Mouse (Mus musculus) frontal cortex, postnatal 14 days (tissue): ENCODE measurements around the gene Iqgap1.
A peak's percentile ranks its signal among the peaks of the same experiment; 100 is the strongest.
"Not testable (repeated sequence)": the region's sequence is repeated elsewhere in the genome, so short reads cannot be mapped to it uniquely, and the experiment has no call there.

ENCODE experiments used
- DNase-seq, 2 experiments: peaks; one replicate each; pipeline ENCODE4 v3.0.0; 2022; ENCODE audit warnings: low spot score in 2 of 2

Iqgap1 gene

DNA sequence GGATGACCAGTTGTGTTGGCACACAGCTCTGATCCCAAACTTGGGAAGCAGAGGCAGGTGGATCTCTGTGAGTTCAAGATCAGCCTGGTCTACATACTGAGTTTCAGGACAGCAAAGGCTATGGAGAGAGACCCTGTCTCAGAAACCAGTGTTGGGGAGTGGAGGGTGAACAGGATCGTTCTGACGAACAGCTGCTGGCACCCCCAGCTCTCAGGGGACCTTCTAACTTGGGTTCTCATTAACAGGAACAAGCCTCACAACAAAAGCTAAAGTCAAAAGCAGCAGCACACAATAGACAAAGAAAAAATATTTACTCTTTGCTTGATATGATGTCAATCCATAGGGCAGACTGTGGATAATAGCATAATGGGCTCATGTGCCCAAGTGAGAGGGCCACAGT, 55.3 kb downstream of the Iqgap1 start:
- DNase-seq: no peak

DNA sequence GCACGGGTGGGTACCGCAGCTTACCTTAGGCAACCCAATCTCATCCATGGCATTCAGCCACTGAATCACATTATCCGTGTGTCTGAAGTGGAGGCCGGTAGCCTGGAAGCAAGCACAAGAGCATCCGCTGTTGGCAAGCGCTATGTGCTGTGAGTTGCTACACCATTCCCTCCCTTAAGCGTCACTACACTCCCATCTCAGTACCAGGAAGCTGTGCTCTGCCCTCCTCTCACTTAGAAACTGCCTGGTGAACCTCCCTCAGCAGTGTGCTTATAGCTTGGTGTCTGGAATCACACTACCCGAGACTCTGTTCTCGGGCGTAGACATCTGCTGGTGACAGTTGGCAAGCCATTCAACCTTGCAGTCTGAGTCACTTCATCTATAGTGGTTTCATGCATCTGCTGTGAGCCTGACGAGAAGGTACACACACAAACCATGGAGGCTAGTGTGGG, 58.9 kb downstream of the Iqgap1 start:
- DNase-seq: peak; percentile 46 to 73

DNA sequence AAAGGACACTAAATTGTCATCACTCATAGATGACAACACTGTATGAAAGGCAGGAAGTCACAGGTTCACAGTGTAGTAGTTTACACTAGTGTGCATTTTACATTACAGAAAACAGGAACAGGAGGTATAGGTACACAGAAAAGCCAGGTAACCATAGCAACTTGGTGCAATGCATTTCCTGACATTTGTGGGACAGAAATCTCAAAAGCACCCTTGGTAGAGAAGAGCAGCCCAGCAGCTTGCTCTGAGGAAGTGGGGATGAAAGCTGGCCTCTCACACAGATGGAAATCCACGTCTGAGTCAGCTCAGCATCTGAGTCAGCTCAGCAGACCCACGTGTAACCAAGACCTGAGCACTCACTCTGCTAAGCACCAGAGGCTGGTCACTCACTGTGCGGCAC, 59.7 kb downstream of the Iqgap1 start:
- no peak for DNase-seq

- no peak for DNase-seq
Measured at GRCm38 (mm10) chr7:80763864-80764437, 61.8 kb downstream of the Iqgap1 start.

GRCm38 (mm10) chr7:80762297-80762696, 63.5 kb downstream of the Iqgap1 start:
- no peak for DNase-seq

DNA sequence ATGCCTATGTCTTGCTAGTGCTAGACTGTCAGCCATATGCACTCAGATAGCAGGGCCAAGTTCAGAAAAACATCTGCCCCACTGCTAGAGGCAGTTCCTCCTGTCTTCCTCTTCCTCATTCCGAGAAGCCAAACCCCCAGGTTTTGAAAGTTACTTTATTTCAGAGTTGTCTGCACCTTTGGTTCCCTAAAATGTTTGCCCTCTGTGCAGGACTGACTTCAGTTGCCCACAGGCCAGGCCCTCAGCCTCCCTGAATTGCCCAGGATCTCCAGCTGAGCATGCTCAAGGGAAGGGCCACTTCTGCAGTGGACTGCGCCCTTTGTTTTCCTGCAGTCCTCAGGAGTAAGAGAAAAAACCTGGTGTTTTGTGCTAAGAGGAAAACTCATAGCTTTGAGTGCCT, 71.7 kb downstream of the Iqgap1 start:
- no peak for DNase-seq

DNA sequence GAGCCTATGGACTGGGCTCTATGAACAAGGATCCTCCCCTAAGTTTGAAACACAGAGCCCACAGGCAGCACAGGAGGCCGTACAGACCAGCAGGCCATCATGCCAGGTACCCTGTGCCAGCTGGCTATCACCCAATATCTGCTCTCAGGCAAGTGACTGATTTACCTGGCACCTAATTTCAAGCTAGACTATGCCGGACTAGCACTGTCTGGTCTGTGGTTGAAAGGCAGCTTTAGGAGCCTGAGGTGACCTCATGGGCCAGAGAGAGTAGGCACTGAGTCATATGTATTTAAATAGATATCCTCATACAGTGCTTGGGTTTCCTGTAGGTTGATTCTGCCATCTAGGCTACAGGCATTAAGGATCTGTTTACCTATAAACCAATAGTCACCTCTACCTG, 72.2 kb downstream of the Iqgap1 start:
- no peak for DNase-seq

DNA sequence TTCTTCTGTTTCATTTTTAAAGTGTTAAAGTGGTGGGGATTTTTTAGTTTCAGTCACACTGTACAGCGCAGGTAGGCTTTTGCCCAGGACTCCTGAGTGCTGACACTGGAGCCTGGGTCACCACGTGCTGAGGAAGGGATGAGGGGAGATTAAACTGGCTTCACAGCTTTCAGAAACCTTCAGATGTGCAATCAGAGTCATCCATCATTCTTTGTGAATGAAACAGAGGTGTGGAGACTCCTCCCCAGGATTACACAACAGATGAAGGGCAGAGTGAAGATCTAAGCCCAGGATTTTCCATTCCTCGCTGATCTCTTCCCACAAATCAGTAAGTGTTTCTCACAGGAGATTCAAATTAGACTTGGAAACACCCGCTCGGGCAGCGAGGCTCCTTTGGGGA, 76.2 kb downstream of the Iqgap1 start:
- DNase-seq: no peak

GRCm38 (mm10) chr7:80749109-80749508, 76.7 kb downstream of the Iqgap1 start:
- DNase-seq: not testable (repeated sequence)

- no peak for DNase-seq
Measured at GRCm38 (mm10) chr7:80747371-80747770, 78.4 kb downstream of the Iqgap1 start.

DNA sequence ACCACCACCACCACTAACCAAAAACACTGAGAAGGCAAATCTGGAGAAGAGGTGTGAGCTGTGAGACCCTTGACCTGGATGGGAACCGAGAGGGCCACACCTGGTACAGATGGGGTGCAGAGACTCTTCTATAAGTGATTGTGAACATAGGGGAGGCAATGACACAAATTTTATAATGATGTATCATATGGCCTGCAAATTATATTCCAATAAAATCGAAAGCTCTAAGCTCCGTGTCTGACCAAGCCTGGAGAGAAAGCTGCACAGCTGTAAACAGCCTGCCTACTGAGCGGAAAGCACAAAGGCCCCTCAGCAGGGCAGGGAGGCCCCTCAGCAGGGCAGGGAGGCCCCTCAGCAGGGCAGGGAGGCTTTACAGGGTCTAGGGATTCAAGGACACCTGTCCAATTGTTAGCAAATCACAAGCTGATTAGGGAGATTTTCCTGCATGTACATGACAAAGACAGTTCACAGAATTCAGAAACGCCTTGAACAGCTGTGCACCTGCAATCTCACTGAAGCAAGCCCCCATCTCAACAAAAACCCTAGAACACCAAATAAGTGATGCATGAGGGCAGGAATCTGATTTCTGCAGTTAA, 79.5 kb downstream of the Iqgap1 start:
- no peak for DNase-seq

- DNase-seq: no peak
Measured at GRCm38 (mm10) chr7:80745746-80746145, 80.0 kb downstream of the Iqgap1 start.

DNA sequence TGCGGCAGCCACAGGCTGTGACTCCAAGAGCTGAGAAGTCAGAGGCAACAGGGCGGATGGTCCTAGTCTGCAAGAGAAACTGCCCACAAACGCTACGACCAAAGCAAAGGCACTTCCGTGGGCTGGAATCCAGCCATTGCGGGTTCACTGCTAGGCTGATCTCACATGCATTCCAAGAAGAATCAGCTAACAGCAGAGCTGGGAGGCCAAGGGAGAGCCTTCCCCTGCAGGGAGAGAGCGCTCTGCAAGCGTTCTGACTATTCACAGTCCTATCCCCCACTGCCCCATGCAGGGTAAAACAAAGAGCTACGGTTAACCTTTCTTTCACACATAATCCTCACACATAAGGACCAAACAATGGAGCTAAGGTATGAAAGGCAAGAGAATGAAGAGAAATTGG, 80.5 kb downstream of the Iqgap1 start:
- DNase-seq: no peak

GRCm38 (mm10) chr7:80743920-80744630, 81.7 kb downstream of the Iqgap1 start:
- no peak for DNase-seq

DNA sequence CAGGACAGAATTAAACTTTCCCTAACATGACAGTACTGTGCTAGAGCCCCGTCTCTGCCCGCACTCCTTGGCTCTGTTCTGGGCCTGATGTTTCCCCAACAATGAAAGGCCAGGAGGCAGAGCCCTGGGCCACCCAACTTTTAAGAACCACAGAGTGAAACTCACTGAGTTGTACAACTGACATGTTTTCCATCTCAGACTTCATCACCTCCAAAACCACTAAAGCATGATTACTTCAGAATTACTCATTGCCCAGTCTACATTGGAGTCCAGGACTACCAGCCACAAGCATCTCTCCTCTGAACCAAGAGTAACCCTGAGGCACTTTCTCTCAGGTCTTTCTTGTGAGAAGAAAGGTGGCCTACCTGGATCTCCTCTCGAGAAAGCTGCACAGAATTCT, 83.1 kb downstream of the Iqgap1 start:
- DNase-seq: no peak

DNA sequence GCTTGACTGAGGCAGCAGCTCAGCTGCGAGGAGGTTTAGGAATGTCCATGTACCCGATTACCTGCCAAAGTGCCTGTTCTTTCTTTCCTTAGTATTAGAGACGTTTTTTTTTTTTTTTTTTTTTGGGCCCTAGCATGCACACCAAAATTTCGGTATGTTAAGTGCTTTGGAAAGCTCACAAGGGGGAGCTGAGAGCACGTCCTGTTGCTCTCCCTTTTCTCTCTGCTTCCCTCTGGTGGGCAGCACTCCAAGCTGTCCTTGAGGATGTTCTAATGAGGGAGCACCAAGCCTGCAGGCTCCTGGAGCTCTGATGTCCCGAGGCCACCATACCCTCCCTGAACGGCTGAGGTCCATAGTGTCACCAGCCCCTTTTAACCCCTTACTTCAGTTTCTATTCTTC, 84.8 kb downstream of the Iqgap1 start:
- peak; percentile 53 to 61 for DNase-seq

DNA sequence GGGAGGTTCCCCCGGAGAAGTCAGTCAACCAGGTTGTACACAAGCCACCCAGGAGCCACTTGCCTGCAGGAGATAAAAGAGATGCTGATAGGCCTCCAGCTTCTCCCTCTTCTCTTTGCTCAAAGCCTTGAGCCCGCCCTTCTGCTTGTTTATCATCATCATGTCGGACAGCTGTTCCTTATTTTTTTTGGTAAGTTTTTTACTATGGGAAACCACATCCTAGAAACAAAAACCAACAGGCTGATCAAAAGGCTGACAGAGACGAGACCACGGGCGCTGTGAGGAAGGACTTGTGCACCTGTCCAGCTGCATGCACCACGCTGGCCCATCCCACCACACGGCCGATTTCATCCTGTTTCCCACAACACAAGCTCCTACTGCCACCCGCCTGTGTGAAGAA, 89.6 kb downstream of the Iqgap1 start:
- no peak for DNase-seq

DNA sequence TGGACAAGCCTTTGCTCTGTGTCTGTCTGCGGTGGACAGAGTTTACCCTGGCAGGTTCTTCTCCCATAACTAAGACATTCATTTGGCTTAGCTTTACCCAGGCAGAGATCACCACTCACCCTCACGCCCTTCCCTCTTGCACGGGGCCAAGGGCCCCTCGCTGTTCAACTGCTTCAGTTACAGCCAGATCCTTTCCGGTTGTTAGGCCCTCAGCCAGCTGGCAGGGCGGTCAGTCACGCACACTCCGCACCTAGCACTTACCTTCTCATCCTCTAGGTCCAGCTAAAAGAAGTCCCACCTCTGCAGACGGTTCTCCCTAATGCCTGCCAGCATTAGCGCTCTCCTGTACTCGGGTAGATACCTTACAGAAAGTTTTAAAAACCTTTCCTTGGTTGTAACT, 92.8 kb downstream of the Iqgap1 start:
- no peak for DNase-seq

DNA sequence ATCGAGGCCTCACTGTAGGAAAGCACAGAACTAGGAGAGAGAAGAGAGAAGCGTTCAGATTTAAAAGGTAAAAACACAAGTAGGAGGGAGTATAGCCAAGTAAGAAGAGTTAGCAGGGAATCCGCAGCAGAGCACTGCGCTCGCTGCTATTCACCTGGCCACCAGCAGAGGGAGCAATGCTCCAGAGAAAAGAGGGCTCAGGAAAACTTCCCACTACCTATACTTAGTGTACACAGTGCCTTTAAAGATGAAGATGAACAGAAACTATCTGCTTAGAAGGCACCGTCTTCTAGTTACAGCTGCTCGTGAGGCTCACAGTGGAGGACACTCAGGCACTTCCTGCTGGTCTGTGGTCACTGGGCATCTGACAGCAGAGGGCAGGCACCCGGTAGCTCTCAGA, 96.1 kb downstream of the Iqgap1 start:
- peak; percentile 43 to 79 for DNase-seq

GRCm38 (mm10) chr7:80721041-80721440, 104.7 kb downstream of the Iqgap1 start:
- DNase-seq: peak; percentile 28 to 41

DNA sequence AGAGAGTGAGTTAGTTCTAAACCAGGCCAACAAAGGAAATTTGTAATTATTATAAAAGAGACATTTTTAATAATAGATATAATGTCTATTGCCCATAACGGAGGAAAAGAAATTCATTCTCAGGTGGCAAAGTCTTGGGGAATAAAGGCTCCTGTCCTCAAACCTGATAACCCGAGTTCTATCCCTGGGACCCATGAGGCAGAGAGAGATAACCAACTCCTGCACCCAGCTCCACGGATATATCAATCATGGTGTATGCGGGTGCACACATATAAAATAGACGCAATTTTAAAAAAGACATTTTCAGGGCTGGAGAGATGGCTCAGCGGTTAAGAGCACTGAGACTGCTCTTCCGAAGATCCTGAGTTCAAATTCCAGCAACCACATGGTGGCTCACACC, 106.2 kb downstream of the Iqgap1 start:
- no peak for DNase-seq

DNA sequence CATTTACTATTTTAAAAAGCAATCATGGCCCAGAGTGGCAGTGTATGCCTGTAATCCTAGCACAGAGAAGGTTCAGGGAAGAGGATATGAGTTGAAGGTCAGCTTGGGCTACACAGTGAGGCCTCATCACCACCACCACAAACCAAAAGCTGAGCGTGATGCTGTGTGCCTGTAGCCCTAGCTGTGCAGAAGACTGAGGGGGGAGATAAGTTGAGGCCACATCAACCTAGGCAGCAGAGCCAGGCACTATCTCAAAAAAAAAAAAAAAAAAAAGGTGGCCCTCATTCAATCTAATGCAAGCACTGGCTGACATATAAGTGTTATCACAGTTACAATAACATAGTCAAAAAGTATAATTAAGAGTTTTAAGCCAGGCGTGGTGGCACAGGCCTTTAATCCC, 106.7 kb downstream of the Iqgap1 start:
- no peak for DNase-seq

- no peak for DNase-seq
Measured at GRCm38 (mm10) chr7:80718471-80718870, 107.3 kb downstream of the Iqgap1 start.
